Mouse (Mus musculus) liver, embryonic 14.5 days (tissue): ENCODE measurements around the gene Csf1.

Experiments used
- CTCF ChIP-seq: IDR thresholded peaks from 2 replicates; pipeline ENCODE4 v1.5.1; 2016; ENCODE audit warnings: antibody characterized with exemption, low read depth, control low read depth
- EP300 ChIP-seq: IDR thresholded peaks from 2 replicates; pipeline ENCODE4 v1.6.1; 2016; ENCODE audit warnings: antibody characterized with exemption, low read depth

GRCm38 (mm10) chr3:107807386-107807974 lies 47.2 kb upstream of the Csf1 start:
- no peak for TF ChIP-seq CTCF
- TF ChIP-seq EP300: no peak
